Mouse (Mus musculus): ENCODE data around the gene 1700021F05Rik.
"Not testable (repeated sequence)": the region's sequence is repeated elsewhere in the genome, so short reads cannot be mapped to it uniquely, and the experiment has no call there.

DNA sequence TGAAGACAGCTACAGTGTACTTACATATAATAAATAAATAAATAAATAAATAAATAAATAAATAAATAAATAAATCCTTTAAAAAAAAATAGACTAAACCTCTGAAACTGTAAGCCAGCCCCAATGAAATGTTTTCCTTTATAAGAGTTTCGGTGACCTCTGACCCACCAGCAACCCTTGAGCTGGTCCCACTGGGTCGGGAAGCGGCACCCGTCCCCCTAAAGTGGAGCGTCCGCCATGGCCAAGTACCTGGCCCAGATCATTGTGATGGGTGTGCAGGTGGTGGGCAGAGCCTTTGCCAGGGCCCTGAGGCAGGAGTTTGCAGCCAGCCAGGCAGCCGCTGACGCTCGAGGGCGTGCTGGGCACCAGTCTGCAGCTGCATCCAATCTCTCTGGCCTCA, 16.9 kb downstream of the 1700021F05Rik start, which contains the start of gene Gm9803:
- TF ChIP-seq POLR2A (IDR thresholded peaks at IDR 0.05; ENCODE audit: low read depth, low read length); CTCF (IDR thresholded peaks at IDR 0.05; ENCODE audit: extremely low read depth, insufficient read depth, insufficient read length, insufficient replicate concordance): not testable (repeated sequence)
